Mouse (Mus musculus) cerebellum, adult 8-10 months (tissue): ENCODE results near the gene H2-M10.5.
A peak's percentile ranks its signal among the peaks of the same experiment; 100 is the strongest.
"Not testable (repeated sequence)": the region's sequence is repeated elsewhere in the genome, so short reads cannot be mapped to it uniquely, and the experiment has no call there.

Experiments used
- DNase-seq: peaks from one replicate; pipeline ENCODE4 v3.0.0; 2022

H2-M10.5 gene

DNA sequence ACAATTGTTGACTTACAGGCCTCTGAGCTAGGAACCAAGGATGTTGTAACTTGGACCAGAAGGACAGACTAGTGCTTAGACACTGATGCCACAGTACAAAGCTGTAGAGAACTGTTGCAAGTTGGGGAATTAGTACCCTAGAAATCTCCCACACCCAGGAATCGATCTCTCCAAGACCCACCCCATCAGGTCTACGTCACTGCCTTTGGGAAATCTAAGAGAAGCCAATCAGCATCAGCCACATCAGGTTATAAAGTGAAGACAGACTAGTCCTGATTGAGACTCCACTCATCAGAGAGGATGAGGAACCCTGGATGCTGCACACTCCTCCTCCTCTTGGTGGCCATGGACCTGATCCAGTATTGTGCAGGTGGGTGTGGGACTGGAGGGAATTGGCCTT lies at the start of gene H2-M10.5:
TSS of gene H2-M10.5 (plus strand) at position 301 of the 400 bp plus-strand sequence.
- DNase-seq = not testable (repeated sequence)

DNA sequence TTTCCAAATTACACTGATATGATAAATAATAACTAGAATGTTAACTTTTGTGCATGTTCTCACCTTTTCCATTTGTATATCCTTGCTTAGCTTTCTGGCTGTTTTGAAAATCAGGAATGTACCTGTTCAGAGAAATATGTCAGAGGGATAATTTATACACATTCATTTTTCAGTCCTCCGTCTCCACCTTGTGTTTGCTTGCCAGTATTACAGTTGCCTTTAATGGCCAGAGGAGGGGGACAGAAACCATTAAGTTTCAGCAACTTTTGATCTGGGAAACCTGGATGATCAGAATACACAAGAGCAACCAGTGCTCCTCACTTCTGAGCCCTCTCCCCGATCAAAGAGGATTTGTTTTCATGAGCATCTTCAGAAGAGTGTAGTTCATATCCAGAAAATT lies 46.7 kb upstream of the H2-M10.5 start:
- DNase-seq = no peak

DNA sequence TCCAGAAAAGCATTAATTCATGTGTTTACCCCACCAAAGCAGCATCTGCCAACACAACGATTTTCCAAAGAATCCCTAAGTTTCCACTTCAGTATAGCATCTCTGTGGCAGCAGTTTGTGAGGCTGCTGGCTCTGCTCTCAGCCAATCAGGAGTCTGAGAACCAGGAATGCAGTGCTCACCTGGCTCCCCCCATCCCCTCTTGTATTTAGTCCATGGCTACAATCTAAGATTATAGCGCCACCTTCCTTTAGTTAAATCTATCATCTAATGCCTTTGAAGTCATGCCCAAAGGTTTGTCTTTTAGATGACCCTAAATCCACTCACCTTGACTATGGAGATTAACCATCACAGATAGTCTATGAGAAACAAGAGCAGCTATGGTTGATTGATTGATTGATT lies 8.9 kb upstream of the H2-M10.5 start:
- DNase-seq = no peak

DNA sequence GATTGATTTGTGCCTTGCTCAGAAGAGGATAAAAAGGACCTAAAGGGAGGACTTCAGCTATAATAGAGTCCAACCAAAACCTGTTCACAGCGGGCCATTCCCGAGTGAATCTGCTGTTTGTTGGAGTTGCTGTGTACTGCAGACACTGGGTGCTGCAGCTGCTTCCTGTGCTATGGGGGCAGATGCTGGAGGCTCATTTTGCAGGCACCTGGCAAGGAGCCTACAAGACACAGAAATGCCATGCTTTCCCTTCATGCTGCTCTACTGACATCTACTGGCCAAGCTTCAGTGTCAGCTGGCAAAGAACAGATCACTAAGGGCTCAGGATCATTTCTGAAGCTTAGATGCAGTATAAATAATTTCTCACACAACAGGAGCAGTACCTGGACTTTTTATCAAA lies 8.5 kb upstream of the H2-M10.5 start:
- not testable (repeated sequence) for DNase-seq

DNA sequence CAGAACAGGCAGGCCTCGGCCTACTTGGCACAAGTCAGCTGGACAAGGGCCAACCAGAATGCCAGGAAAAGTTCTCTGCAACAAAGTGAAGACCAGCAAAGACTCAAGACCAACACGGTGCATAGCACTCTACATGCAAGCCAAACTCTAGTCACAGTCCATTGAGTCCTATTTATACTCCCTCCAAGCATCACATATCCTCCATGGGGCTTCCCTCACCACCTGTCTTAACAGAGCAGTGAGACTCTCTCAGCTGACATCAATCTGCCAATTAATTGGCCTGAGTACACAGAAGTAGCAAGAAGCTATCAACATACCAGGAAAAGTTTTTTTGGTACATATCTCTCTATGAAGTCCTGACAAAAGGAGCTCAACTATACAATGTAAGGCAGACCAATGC lies 7.3 kb upstream of the H2-M10.5 start:
- not testable (repeated sequence) for DNase-seq

DNA sequence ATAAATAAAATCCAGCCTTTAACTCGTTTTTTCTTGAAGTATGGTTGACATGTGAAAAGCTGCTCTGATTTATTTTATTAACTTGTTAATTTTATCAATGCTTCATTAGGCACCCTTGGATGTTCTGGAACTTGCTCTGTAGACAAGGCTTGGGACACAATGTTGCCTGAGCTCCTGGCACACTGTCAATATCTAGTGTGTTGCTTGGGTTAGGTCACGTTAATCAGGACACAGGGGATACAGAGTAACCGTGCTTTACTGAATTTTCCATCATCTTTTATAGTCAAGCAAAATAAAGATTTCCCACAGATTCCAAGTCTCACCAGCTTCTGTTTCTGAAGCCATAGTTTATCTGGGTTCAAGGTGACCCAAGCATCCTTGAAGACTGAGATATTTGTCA lies 8.8 kb downstream of the H2-M10.5 start:
- no peak for DNase-seq

DNA sequence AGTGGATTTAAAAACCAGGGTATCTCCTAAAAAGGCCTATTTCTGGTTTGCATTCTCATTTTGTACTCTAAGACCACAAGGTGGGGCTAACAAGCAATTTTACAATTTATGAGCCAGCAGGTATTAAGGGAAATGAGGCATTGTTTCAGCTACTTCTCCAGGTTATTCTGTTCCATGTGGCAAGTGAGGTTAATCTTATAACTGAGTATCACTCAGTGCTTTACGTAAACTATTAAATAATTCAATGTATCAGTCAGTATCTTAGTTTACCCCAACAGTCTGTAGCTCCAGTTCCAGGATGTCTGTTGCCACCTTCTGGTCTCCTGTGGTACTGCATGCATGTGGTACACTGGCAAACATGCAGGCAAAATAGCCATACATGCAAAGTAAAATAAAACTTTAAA lies 13.8 kb downstream of the H2-M10.5 start:
- DNase-seq = peak; percentile 20

DNA sequence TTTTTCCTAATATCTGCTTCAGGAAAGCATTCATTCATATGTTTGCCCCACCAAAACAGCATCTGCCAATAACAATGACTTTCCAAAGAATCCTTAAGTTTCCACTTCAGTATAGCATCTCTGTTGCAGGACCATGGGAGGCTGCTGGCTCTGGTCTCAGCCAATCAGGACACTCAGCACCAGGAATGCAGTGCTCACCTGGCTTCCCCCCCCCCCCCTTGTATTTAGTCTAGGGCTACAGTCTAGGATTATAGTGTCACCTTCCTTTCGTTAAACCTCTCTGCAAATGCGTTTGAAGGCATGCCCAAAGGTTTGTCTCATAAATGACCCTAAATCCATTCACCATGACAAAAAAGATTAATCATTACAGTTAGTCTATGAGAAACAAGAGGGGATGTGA lies 15.6 kb downstream of the H2-M10.5 start:
- DNase-seq = no peak

DNA sequence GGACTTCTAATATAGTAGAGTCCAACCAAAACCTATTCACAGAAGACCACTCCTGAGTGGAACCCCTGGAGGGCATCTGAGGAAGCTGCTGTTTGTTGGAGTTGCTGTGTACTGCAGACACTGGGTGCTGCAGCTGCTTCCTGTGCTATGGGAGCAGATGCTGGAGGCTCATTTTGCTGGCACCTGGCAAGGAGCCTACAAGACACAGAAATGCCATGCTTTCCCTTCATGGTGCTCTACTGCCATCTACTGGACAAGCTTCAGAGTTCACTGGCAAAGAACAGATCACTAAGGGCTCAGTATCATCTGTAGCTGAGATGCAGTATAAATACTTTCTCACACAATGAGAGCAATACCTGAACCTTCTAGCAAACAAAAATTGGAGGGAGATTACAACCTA lies 16.1 kb downstream of the H2-M10.5 start:
- DNase-seq = peak; percentile 64

DNA sequence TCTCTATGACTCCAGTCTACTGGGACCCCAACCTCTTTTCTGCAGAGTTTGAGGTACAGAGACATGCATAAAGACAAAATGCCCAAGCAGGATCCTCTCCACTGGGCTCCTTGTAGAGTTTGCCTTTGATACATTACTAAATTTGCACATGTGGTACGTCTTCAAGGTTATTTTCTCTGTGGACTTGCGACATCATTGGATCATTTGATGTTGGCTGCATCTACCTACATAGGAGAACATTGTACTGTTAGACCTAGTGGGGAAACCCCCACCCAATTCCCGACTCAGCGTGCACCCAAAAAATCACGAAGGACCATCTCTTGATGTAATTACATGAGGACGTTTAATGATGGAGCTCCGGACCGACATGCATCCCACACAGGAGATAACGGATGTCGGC lies 26.8 kb downstream of the H2-M10.5 start:
- no peak for DNase-seq

DNA sequence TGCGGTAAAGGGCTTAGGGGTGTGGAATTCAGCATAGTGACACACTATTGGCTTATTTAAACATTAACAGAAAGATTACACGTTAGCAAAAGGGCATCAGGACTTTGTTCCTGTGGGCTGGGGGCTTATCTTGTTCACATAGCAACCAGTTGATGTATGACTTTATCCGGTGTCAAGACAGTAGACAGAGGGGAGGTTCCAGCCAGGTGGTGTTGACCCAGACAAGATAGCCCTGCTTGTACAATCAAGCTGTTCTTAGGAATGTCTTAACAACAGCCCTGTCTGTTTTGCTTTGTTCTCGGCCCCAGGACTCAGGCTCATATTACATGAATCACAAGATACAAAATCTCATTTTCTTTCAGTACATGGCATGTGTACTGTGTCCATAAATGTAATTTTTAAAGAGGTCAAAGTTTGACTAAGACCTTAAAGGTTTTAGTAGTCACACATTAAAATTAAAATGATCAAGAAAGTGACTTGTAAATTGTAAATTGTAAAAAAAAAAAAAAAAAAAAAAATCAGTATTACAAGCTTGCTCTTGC lies 27.3 kb downstream of the H2-M10.5 start:
- DNase-seq = not testable (repeated sequence)

DNA sequence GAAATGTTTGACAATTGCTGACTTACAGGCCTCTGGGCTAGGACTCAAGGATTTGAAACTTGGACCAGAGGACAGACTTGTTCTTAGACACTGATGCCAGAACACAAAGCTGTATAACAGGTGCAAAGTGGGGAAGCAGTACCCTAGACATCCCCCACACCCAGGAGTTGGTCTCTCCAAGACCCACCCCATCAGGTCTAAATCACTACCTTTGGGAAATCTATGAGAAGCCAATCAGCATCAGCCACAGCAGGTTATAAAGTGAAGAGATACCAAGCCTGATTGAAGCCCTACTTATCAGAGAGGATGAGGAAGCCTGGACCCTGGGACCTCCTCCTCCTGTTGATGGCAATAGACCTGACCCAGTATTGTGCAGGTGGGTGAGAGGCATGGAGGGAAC lies 39.2 kb downstream of the H2-M10.5 start, which contains the start of gene H2-M10.6:
TSS of gene H2-M10.6 (plus strand) at position 301 of the 400 bp plus-strand sequence.
- DNase-seq = no peak

DNA sequence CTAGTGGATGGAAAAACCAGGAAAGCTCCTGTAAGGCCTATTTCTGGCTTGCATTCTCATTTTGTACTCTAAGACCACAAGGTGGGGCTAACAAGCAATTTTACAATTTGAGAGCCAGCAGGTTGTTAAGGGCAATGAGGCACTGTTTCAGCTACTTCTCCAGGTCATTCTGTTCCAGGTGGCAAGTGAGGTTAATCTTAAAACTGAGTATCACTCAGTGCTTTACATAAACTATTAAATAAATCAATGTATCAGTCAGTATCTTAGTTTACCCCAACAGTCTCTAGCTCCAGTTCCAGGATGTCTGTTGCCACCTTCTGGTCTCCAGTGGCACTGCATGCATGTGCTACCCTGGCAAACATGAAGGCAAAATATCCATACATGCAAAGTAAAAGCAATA lies 51.3 kb downstream of the H2-M10.5 start:
- DNase-seq = peak; percentile 24

DNA sequence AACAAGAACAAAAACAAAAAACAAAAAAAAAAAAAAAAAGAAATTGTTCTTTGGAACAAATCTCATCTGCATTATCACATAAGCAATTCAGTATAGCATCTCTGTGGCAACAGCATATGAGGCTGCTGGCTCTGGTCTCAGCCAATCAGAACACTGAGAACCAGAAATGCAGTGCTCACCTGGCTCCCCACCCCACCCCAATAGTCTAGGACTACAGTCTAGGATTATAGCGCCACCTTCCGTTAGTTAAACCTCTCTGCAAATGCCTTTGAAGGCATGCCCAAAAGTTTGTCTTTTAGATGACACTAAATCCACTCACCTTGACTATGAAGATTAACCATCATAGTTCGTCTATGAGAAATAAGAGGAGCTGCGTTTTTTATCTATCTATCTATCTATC lies 52.8 kb downstream of the H2-M10.5 start:
- DNase-seq = no peak
